Mouse (Mus musculus) bone marrow macrophage, adult 2 months (primary cell): ENCODE results near the gene Col5a1. TPM values are rescaled to one million over a fixed set of nuclear protein-coding genes. Genes with fewer than 3 reads are reported as not detected.

ENCODE experiments used
- H3K27ac ChIP-seq: 2 replicates; pipeline ENCODE4 v1.5.1; 2012; ENCODE audit warnings: low read depth, low read length; ENCODE audit not compliant: insufficient read depth
- H3K4me1 ChIP-seq: 2 replicates; pipeline ENCODE4 v1.6.1; 2012; ENCODE audit warnings: low read length; ENCODE audit not compliant: control insufficient read depth, insufficient read depth
- H3K4me3 ChIP-seq: 2 replicates; pipeline ENCODE4 v1.5.1; 2012; ENCODE audit warnings: mild to moderate bottlenecking, low read length, moderate library complexity; ENCODE audit not compliant: insufficient read depth
- CTCF ChIP-seq: IDR thresholded peaks from 2 replicates; pipeline ENCODE4 v1.5.1; 2012; ENCODE audit warnings: low read depth, mild to moderate bottlenecking, low read length, moderate library complexity
- POLR2A ChIP-seq: IDR thresholded peaks from 2 replicates; pipeline ENCODE4 v1.6.1; 2012; ENCODE audit warnings: mild to moderate bottlenecking, low read depth, low read length, borderline replicate concordance
- polyA plus RNA-seq: library from polyadenylated mRNA; stranded (reverse); fragments of >200 nt; gene quantifications from 2 replicates; pipeline ENCODE4 v1.2.4, GENCODE M21; 2012; ENCODE audit not compliant: missing spikeins, insufficient read depth, insufficient read length

Col5a1 gene
- polyA plus RNA-seq, 1 experiment: 1.5 TPM

DNA sequence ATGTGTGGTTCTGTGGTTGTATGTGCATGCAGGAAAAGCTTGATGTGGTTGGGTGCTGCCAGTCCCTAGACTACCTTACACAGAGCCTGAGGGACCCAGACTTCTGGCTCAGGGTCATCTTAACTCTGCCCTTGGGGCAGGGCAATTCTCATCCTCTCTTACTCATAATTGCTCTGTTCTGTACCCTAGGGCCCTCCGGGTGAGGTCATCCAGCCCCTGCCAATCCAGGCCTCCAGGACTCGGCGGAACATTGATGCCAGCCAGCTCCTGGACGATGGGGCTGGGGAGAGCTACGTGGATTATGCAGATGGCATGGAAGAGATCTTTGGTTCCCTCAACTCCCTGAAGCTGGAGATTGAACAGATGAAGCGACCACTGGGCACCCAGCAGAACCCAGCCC, 138.2 kb downstream of the Col5a1 start:
- Histone ChIP-seq H3K4me1 (no peaks in the 10 kb centered on the region), H3K27ac (no peak overlapping the region), H3K4me3 (no peak overlapping the region)
- TF ChIP-seq POLR2A: no peak
- TF ChIP-seq CTCF: no peak

DNA sequence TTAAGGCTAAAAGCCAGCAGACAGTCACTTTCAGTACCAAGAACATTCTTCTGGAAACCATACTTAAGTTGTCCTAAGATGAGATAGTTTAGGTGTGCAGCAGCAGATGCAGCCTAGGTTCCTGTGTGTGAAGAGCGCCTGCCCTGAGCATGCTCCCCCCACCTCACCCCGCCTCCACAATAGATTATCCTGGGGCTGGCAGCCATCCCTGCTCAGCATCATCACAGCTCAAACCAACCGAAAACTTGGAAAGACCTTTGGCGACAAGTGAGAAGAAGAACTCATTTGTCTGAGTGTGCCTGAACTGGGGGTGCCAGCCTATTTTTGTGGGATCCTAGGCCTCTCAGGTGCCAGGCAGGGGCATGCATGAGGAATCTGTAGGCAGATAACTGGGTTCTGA, 139.6 kb downstream of the Col5a1 start:
- no peaks in the 10 kb centered on the region for H3K4me1 ChIP-seq

DNA sequence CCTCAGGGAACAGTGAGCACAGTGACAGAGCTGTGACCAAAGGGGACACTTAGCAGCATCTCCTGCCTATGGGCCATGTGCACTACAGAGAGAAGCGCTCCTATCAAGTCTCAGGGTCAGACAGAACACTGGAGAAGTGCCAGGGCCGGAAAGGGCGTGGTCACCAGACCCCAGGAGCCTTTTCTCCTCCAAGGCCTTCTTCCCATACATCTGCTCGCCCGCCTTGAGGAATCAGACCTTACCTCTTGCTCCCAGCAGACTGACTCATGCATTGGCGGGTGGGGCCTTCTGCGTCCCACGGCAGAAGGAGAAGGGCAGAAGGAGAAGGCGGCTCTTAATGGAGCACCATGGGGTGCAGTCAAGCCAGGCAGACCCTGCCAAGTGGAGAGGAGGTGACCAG, 145.6 kb downstream of the Col5a1 start:
- Histone ChIP-seq H3K4me3 (no peak overlapping the region), H3K27ac (no peak overlapping the region), H3K4me1 (no peaks in the 10 kb centered on the region)
- no peak for TF ChIP-seq POLR2A
- no peak for TF ChIP-seq CTCF

More for the DNA sequence above, 139.6 kb downstream of the Col5a1 start:
- no peak overlapping the region for H3K4me3 ChIP-seq
- no peak overlapping the region for H3K27ac ChIP-seq
- TF ChIP-seq CTCF (no peak), POLR2A (no peak)

DNA sequence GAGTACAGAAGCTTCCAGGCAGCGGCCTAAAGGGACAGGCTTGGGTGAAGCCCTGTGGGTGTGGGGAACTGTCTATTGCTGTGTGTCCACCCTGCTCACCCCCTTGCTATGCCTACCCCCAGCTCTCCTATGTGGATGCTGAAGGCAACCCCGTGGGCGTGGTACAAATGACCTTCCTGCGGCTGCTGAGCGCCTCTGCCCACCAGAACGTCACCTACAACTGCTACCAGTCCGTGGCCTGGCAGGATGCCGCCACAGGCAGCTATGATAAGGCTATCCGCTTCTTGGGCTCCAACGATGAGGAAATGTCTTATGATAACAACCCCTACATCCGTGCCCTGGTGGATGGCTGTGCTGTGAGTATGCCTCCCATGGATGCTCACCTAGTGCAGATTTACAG, 146.2 kb downstream of the Col5a1 start:
- Histone ChIP-seq H3K4me1 (no peaks in the 10 kb centered on the region), H3K27ac (no peak overlapping the region), H3K4me3 (no peak overlapping the region)
- TF ChIP-seq POLR2A: no peak
- TF ChIP-seq CTCF: no peak

DNA sequence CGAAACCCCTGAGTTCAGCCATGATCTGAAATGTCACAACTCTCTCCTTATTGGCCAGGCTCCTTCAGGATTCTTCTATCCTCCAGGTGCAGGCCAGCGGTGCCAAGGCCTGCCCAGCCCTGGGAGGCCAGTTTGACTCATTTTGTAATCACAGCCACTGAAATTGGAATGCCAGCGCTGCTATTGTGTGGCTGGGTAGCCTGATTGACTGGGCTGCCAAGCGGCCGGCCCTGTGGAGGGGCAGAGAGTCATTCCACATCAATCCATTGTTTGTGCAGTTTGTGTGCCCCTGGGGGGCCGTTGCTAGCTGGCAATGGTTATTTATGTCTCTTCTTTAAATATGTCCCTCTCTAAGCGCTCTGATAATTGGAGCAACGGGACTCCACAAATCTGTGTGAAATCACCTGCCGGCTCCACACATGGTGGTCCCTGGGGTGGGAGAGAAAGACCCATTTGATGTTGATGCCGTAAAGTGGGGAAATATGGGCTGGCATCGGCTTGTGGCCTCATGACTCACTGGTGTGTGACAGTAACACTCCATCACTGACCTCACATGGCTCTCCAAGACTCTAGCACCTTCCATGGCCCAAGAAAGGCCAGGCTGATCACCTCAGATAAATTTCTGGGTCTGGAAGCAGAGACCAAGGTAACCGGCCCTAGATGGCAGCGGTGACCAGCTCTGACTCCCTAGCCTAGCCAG, 147.9 kb downstream of the Col5a1 start:
- H3K27ac ChIP-seq: no peak overlapping the region
- H3K4me1 ChIP-seq: no peaks in the 10 kb centered on the region
- TF ChIP-seq CTCF (no peak), POLR2A (no peak)
- no peak overlapping the region for H3K4me3 ChIP-seq

DNA sequence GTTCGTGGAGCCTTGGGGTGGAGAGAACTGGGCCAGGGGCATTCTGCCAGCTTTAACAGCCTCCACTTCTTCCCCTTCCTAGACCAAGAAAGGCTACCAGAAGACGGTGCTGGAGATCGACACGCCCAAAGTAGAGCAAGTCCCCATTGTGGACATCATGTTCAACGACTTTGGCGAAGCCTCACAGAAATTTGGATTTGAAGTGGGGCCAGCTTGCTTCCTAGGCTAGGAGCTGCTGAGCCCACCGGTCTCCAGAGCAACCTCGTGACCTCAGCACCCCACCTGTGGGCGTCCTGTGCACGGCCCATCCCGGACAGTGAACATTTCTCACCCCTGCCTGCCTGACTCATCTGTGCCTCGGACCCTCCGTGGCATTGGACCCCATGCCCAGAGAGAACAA, 150.6 kb downstream of the Col5a1 start:
- no peak overlapping the region for H3K27ac ChIP-seq
- no peaks in the 10 kb centered on the region for H3K4me1 ChIP-seq
- no peak overlapping the region for H3K4me3 ChIP-seq
- TF ChIP-seq POLR2A: no peak
- no peak for TF ChIP-seq CTCF

DNA sequence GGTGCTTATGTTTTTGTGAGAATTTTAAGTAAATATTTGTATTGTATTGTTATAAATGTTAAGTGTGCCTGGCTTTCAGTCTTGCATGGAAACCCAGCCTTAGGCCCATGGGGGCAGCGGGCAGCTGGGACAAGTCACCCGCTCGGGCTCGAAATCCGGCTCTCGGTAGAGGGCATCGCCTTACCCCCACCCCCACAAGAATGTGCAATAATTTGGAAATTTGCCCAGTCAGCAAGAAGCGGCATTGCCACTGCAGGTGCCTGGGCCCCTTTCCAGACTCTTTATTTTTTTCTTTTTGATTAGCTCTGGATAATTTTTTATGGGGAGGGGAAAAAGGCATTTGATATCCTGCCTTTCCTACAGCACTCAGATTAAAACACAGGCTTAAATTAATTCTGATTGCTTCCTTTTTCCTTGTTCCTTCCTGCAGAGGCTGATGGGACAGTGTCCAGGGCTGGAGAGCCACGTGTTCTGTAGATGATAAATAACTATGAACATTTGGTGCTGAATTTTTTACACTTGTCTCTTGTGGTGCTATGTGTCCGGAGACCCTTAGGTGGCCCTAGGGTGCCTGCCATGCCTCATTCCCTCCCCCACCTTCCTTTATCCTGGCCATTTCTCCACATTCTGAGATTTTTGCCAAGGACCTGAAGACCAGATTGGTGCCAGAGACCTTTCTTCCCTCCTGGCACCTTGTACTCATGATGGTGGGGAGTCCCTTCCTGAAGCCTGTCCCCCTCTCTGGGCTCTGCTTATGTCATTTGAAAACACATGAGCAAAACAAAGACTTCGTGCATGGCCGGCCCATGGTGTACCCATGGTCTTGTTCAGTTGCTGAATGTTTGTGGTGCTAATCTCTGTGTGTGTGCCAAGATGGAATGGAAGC, 151.5 kb downstream of the Col5a1 start:
- no peak overlapping the region for H3K27ac ChIP-seq
- TF ChIP-seq POLR2A (no peak), CTCF (no peak)
- no peaks in the 10 kb centered on the region for H3K4me1 ChIP-seq
- no peak overlapping the region for H3K4me3 ChIP-seq

DNA sequence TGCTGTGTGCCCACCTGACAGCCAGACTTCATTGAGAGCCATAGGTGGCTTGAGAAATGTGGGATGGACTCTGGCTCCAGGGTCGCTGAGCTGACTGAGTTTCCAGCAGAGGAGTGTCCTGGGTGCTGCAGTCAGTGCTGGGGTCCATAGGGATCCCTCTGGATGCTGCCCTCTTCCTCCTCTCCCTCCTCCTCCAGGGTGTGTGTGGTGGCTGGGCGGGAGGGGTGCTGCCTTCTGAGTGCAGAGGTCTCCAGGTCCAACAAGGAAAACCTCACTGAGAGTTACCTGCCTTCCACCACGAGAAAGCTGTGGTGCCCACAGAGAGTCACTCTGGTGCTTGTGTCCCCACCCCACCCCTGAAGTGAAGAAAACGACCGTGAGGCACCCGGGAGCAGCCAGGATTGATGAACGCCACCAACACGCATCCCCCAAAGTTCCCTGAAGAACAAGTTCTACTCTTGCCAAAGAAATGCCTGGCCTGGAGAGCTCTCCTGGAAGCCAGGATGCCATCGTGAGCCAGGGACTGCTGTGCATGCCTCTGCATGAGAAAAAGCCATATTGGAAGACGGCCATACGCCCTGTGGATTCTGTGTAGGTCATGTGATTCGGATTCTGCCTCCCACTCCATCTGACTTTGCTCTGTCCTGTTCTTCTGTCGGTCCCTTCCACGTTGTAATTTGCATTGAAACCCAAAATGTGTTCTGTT, 152.3 kb downstream of the Col5a1 start:
- Histone ChIP-seq H3K27ac (no peak overlapping the region), H3K4me1 (no peaks in the 10 kb centered on the region), H3K4me3 (no peak overlapping the region)
- TF ChIP-seq CTCF: no peak
- no peak for TF ChIP-seq POLR2A

DNA sequence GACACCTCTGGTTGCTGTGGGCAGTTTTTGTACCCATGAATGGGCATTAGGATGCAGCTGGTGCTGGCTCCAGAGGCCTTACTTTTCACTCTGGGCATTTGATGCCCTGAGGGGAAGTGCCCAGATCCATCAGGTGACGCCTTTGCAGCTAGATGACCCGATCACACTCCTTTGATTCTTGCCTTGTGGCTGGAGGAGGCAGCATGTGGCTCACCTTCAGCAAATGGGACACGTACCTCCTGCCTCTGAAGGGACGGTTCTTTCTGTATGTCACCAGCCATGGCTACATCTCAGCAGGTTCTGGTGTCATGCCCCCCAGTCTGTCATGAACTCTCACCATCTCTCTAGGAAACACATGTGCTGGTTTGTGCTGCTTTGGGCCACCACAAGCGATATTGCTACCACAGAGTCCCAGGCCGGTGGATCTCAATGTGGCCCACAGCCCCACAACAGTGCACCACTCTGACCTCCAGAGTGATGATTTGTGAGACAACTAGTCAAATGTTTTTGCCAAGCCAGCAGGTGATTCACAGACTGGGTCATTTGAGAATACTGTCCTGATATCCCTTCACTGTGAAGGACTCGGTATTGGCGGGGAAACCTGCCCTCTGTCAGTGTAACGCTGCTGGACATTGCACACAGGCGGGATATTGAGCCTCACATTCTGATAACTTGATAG, 153.6 kb downstream of the Col5a1 start:
- Histone ChIP-seq H3K27ac (no peak overlapping the region), H3K4me3 (no peak overlapping the region), H3K4me1 (no peaks in the 10 kb centered on the region)
- TF ChIP-seq CTCF (no peak), POLR2A (no peak)
